Mouse (Mus musculus): ENCODE results near the gene Rasip1.
"Not testable (repeated sequence)": the region's sequence is repeated elsewhere in the genome, so short reads cannot be mapped to it uniquely, and the experiment has no call there.

The Rasip1 gene

DNA sequence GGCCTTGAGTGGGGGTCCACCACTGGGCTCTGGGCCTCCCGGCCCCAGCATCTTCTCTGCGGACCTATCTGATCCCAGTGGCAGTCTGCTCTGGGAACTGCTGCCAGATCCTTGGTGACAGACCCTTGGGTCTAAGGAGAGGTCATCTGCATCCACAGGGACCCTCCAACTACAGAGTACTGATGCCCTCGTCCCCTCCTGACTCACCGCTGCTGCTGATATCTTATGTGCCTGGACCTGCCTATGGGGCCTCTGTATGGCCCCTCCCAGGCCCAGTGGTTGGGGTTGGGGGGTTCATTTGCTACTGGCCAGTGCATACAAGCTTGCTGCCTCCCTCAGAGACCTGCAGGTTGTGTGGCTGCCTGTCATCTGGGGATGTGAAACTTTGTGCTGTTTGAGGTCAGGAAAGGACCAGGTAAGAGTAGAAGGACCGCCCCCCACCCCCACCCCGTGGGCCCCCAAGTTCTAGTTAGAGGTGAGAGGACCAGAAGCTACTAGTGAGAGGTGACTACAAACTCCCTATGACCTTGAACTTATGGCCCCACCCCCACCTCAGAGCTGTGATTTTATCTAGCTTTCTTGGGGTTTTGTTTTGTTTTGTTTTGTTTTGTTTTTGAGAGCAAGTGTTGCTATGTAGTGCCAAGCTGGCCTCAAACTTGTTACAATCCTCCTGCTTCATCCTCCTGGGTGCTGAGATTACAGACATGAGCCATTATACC is 17.7 kb downstream of the Rasip1 start:
- DNase-seq (ENCODE audit: low spot score) = no peak

DNA sequence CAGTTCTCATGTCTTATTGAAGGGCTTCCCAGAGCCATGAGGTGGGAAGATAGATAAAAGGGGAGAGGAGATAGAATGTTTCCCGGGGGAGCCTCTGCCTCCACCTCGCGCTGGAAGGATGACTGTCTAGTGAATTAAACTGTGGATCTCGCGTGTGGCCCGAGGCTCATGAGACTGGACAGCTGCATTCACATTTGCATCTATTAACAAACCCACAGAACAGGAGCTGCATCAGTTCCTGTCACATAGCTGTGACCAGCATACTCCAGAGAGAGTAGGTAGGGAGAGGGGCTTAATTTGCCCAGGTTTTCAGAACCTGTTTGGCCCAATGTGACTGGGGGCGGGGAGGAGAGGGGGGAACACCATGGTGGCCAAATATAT is 18.3 kb downstream of the Rasip1 start:
- no peak for DNase-seq (ENCODE audit: low spot score)

DNA sequence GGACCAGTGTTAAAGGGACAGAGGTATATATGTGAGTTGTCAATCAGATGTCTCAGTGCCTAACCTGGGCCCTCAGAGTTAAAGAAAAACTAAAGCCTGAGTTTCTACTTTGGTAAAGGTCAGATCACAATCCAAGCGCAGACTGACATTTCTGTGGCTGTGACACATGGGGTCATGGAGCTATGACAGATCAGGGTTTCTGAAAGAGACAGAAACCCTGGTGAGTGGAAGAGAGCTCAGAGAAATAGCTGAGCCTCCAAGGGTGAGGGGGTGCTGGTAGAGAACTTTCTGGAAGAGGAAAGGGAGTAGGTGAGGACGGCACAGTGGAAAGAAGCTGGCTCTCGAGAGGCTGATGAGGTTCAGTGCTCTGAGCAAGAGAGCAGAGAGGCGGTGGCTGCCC is 19.4 kb downstream of the Rasip1 start:
- DNase-seq (ENCODE audit: low spot score) = no peak

DNA sequence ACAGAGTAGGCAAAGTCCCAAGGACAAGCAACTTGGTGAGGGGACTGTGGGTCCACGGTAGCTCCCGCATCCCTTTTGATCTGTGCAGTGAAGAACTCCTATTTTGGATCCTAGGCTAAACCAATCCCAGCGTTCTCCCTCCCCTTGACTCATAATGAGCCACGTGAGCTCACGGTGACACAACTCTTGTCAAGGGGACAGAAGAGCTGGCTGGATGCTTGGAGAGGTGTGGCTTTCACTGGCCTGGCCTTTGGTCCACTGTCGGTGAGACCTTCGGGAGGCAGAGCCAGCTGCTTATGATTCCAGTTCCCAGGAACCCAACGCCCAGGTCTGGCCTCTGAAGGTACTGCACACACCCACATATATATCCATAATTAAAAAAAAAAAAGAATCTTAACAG is 22.1 kb downstream of the Rasip1 start:
- no peak for DNase-seq (ENCODE audit: low spot score)

DNA sequence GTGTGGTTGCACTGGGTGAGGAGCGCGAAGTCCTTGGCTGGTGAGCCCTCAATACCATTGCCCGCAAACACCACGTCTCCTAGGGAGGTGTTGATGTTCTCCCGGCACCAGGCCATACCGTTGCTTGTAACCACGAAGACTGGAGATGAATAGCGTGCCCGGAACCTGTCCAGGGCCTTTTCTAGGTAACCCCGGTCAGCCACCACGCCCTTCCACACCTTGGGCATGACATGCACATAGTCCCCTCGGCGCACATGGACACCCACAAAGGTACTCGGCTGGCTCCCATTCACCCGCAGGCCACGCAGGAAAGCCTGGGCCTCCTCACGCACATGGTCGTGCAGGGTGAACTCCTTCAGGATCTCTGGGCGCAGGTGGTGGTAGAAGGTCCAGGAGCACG is 23.2 kb downstream of the Rasip1 start:
- not testable (repeated sequence) for DNase-seq (ENCODE audit: low spot score)

DNA sequence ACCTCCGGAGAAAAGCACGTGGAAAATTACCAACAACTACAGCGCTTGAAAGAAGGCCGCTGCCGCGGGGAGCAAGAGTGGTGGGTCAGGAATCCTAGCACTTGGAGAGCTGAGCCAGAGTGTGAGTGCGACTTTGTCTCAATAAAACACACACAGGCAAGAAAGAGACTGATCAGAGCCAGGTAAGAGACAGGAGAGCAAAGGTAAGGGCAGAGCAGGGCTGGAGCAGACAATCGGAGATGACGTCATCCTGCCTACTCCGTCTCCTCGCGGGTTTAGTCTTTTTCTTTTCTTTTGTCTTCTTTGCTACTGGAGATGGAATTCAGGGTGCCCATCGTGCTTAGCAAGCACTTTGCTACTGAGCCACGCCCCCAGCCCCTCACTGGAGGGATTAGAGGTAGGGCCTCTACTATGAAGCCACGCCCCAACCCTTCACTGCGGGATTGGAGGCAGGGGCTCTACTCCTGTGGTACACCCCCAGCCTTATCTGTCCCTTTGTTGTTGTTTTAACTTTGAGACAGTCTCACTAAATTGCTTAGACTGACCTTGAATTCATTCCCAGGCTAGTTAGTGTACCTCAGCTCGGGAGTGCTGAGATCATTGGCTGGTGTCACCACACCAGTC is 27.2 kb downstream of the Rasip1 start:
- peak; percentile 72 for DNase-seq (ENCODE audit: low spot score)

DNA sequence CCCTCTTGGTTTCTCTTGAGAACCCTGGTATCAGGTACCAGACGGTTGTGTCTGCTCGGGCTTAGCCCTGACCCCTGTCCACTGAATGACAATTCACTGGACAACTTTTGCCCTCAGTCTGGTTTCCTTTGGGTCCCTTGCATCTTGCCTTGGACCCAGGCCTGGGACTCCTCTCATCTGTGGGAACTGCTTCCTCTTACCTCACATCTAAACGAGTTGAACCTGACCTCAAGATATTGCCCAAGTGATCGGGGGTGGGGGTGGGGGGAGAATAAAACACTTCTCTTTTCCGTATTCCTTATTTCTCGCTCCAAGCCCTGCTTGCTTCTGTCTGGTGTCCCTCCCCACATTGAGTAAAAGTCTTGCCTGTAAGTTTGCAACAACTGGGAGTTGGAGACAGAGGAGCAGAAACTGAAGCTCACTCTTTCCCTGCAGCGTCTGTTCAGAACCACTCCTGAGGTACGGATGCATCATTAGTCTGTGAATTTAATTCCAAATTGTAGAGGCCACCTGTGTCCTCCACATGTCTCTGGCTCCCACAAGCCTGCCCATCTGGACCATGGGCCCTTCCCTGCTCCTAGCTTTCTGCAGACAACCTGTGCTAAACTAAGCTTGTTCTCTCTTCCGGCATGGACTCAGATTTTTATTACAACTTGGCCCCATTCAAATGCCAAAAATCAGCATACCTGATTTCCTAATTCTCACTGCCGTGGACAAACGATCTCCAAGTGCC is 33.6 kb downstream of the Rasip1 start:
- no peak for DNase-seq (ENCODE audit: low spot score)

DNA sequence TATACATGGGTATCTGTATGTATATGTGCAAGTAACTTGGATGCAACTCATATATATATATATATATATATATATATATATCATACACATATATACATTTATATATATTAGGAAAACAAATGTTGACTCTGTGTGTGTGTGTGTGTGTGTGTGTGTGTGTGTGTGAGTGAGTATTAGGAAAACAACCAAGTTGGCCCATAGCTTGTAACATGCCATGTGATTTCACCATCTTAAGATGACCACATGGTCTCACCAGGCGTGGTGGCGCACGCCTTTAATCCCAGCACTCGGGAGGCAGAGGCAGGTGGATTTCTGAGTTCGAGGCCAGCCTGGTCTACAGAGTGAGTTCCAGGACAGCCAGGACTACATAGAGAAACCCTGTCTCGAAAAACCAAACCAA is 34.4 kb downstream of the Rasip1 start:
- DNase-seq (ENCODE audit: low spot score) = not testable (repeated sequence)

DNA sequence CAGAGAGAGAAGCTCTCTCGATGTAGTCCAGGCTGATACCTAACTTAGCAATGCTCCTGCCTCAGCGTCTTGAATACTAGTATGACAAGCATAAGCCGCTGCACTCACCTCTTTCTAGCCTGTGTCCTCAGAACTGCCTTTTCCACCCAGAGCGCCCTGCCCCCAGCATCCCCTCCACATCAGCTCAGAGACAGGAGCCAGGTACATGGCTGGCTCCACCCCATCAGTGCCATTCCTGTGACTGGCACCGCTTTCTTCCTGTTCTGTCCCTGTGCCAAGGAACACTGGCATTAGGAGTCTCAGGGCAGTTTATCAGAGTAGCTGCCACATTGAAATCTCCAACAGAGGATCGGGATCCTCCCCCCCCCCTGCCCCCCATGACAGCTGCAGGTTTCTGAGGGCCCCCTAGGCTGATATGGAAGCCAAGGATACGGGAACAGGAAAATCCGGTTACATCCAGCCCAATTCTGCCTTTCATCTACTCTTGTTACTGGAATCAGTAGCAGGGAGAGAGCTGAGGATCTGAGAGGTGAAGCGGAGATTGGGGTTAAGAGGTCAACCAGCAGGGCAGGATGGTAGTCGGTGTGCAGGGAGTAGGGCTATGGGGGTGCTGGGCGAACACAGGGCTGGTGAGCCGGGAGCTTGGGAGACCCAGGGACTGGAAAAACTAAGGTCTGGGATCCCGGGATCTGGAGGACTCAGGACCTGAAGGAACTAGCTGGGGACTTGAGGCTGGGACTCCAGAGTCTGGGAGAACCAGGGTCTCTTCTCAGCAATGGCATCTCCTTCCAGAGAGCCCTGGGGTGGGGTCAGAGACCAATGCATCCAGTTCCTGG is 38.2 kb downstream of the Rasip1 start:
- no peak for DNase-seq (ENCODE audit: low spot score)

DNA sequence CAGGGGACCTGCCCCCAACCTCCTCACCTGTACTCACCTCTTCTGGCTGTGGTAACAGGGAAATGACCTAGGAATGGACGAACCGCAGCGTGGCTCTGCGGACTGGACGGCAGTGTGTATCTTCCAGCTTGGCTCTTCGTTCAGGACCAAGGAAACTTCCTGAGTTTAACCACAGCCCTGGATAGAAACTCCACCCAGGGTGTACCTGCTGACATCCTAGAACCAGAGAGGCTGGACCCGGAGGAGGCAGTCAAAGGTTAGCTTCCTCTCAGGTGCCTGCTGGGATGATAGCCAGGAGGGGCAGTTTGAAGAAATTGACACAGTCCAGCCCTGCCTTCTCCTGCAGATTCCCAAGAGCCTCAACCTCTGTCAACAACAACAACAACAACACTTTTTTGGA is 38.9 kb downstream of the Rasip1 start, which contains the start of gene Fut2:
Gene Fut2, minus strand, starts transcription at position 234 of the 400 bp plus-strand sequence.
- no peak for DNase-seq (ENCODE audit: low spot score)

DNA sequence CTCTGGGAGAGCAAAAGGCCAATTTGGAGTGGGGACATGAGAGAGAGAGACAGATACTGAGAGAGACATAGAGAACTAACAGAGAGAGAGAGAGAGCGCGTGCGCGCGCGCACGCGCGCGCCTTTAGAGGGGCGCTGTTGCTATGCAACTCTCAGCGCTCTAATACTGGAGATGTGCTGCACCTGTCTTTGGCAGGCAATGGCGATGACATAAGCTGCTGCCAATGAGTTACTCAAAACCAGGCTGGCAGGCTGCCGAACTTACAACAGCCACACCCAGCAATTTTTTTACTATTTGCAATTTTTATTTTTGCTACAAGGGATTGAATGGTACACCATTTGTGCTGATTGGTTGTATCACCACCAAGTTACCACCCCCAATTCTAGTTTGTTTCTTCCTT is 40.5 kb downstream of the Rasip1 start:
- DNase-seq (ENCODE audit: low spot score) = no peak

DNA sequence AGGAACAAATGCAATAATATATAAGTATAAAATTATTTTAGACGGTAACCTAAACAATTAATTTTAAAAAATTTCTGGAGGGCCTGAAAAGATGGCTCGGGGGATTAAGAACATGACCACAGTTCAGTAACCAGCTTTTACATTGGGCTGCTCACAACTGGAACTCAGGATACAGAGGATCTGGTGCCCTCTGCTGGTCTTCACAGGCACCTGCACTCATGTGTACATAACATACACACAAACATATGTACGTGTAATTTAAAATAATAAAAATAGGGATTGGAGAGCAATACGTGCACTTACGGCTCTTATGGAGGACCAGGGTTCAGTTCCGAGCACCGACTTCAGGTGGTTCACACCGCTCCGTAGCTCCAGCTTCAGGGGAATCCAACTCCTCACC is 41.6 kb downstream of the Rasip1 start:
- no peak for DNase-seq (ENCODE audit: low spot score)

DNA sequence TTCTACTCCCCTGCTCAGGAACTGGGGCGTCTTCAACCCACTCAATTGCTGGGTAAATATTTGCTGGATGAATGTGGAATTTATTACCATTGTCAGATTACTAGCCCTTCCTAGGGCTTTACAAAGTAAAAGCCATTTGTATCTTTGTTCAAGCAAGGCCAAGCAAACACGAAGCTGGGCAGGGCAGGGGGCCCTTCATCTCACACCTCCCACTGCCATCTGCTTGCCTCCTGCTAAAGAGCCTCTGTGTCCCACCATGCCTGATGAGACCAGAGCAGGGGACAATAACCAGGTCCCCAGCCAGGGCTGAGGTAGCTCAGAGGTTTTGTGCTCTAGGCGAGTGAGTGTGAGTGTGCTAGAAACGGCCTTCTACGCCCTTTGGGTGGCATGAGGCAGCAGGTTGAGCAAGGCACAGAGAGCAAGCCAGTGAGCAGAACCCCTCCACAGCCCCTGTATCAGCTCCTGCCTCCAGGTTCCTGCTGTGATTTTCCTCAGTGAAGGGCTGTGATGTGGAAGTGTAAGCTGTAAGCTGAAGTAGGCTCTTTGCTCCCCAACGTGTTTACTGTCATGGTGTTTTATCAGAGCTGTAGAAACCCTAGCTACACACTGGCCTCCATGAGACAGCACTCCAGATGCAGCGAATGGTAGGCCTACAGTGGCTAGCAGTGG is 50.5 kb downstream of the Rasip1 start:
- DNase-seq (ENCODE audit: low spot score) = no peak

DNA sequence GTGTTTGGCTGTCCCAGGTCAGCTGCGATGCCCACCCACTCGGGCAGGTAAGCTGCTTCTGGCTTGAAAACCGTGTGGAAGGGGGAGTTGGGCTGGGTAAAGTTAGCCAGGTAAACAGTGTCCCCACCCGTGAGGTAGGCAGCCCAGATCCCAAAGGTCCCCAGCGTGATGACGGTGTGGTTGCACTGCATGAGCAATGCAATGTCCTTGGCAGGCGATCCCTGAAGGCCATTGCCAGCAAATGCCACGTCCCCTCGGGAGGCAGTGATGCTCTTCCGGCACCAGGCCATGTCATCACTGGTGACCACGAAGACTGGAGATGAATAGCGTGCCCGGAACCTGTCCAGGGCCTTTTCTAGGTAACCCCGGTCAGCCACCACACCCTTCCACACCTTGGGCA is 51.2 kb downstream of the Rasip1 start:
- DNase-seq (ENCODE audit: low spot score) = no peak

DNA sequence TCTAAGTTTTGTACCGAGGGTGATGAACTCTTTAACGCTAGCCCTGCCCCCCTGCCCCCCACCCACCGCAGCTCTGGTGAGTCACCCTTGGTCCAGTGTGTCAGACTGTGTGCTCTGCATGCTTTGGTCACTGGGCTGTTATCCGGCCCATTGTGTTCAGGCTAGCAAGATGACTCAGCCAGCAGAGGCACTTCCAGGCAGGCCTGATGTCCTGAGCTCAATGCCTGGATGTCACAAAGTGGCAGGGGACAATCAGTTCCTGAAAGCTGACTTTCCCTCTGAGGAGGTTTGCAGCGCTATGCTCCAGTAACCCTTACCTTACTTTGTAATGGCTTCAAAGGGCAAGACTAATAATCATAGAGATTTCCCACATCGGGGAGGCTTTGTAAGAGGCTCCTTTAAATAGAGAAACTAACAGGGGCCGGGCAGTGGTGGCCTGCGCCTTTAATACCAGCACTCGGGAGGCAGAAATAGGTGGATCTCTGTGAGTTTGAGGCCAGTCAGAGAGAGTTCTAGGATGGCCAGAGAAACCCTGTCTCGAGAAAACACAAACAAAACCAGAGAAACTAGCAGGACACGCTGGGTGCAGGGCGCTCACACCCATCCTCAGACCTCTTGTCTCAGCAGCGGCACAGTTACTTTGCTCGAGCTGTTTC is 52.8 kb downstream of the Rasip1 start:
- DNase-seq (ENCODE audit: low spot score) = peak; percentile 39

DNA sequence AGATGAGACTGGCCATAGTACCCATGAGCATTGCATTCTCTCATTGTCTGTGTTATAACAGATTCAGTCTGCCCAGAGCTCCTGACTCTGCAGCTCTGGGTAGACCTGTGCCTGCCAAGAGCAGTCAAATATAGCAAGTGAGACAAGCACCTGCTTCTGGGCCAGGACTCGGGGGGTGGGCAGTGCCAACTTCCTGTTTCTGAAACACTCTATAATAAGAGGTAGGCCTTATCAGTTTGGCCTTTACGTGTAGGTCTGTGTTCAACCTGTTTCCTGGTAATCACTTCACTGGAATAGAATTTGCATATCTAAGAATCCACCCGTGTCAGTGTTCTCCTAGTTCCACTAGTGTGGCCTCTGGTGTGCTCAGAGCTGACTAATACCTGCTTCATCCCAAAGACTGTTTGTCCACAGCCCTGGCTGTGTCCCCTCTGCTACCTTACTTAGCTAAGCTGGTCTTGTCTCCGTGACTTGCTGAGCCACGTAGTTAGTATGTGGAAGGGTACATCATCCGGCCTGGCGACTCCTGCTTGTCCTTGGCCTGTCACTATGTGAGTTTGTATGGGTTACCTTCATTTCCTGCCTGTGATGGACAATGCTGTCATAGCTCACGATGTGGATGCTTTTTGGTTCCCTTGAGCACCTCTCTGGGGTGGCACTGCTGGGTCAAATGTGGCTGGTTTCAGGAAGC is 53.9 kb downstream of the Rasip1 start:
- DNase-seq (ENCODE audit: low spot score) = no peak

DNA sequence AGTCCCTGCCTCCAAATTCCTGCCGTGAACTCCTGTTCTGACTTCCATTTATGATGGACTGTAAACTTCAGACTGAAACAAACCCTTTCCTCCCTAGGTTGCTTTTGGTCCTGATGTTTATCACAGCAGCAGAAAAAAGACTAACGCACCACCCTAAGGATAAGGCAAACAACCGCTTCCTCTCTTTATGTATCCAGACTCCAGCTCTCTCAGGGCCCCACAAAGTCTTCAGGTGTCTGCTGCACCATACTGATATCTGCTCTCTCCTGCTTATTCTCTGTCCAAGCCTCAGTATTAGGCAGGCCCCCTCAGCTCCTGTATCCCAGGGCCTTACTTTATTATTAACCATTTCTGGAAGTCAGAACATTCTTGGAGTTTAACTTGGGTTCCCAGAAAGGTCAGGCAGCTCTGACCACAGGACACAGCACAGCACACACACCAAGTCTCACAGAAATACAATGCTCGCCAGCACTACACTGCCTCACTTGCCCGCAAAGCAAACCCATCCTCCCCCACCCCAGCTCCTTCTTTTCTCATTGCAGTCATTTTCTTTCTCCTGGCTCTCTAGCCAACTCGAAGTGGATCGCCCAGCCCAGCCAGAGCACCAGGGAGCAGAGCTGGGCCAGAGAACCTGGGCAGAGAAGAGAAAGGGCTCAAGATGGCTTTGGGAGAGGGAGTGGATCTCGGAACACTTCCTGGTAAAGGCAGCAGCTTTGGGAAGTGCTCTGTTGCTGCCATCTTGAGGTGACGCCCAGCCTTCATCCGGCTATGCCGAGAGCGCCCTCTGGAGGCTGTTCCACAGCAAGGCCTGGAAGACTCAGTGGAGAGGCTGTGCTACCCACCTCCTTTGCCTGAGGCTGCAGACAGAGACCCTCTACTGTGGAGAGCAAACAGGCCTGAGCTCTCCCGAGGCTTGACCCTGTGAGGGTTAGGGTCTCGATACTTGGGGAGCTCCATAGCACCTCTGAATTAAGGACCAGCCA is 55.1 kb downstream of the Rasip1 start:
- peak; percentile 94 for DNase-seq (ENCODE audit: low spot score)

DNA sequence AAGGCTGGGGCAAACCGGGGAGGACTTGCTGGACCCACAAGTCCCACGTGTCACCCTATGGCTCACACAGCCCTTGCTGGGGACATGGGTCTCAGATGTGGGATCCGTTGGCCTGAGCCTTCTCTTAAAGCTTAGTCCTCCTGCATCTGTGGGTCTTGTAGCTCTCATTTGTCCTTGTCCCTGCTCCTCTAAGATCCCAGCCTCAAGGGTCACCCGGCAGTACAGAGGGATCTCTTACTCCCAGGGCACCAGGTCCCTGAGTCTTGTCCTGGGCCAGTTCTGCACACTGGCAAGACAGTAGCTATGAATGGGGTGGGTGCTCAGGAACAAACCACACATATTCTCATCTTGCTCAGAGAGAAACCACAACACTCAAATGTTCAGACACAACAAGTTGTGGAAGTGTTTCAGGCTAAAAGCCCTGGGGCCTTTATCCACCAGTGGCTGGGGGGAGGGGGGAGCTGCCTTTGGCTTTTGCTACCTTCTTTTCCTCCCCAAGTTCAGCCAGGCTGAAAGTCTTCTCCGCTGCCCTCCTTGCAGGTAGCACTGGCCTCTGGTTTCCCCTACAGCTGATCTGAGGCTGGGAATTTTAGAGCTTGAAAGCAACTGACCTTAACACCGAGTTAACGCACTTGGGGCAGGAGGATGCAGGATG is 56.2 kb downstream of the Rasip1 start, which contains the start of gene Ntn5:
Gene Ntn5, plus strand, starts transcription at position 627 of the 655 bp plus-strand sequence.
- no peak for DNase-seq (ENCODE audit: low spot score)

DNA sequence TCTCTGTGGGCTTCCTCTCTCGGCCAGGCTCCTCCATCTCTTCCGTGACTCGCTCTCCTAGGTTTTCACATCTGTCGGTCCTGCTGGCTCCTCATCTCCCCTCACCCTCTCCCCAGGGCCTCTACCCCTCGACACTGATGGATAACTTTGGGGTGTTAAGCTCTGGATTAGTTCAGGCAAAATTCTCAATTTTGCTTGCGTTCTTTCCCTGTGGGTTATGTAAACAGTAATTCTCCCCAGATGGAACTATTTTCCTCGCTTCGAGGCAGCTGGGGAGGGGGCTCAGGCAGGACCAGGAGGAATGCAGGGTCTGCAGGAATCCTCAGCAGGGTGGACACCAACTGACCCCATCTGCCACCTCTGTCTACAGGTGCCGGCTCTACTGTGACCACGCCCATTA is 58.5 kb downstream of the Rasip1 start:
- DNase-seq (ENCODE audit: low spot score) = no peak

All from testis, postnatal 10 days (tissue).